Mouse (Mus musculus) liver, postnatal 0 days (tissue): ENCODE measurements around the gene Nudcd3. TPM values are rescaled to one million over a fixed set of nuclear protein-coding genes. Genes with fewer than 3 reads are reported as not detected.
A peak's percentile ranks its signal among the peaks of the same experiment; 100 is the strongest.

ENCODE experiments used
- ATAC-seq: fragments of 200-750 bp; cut with Nextera tagmentation; 2 replicates; pipeline ENCODE4 v1.8.0; 2017; ENCODE audit warnings: mild to moderate bottlenecking, moderate library complexity
- DNase-seq: peaks from one replicate; pipeline ENCODE4 v3.0.0-alpha.2; 2016
- H3K27ac ChIP-seq: fragments of 300-500 bp; sonication (generic); 2 replicates; pipeline ENCODE4 v1.5.1; 2014; ENCODE audit warnings: antibody characterized with exemption, moderate library complexity, mild to moderate bottlenecking, low read depth
- H3K27me3 ChIP-seq: fragments of 300-500 bp; sonication (generic); 2 replicates; pipeline ENCODE4 v1.6.1; 2014; ENCODE audit warnings: low read length, control low read depth, mixed read lengths; ENCODE audit not compliant: insufficient read depth
- H3K36me3 ChIP-seq: fragments of 300-500 bp; sonication (generic); replicated peaks from 2 replicates; pipeline ENCODE4 v1.6.1; 2014; ENCODE audit warnings: mild to moderate bottlenecking, control low read depth, low read length, moderate library complexity, mixed read lengths; ENCODE audit not compliant: insufficient read depth
- H3K4me1 ChIP-seq: fragments of 300-500 bp; sonication (generic); 2 replicates; pipeline ENCODE4 v1.6.1; 2014; ENCODE audit warnings: antibody characterized with exemption, mild to moderate bottlenecking, control low read depth; ENCODE audit not compliant: insufficient read depth
- H3K4me2 ChIP-seq: fragments of 300-500 bp; sonication (generic); 2 replicates; pipeline ENCODE4 v1.6.1; 2014; ENCODE audit warnings: low read depth, mild to moderate bottlenecking, low read length, moderate library complexity, mixed read lengths
- H3K4me3 ChIP-seq: fragments of 300-500 bp; sonication (generic); 2 replicates; pipeline ENCODE4 v1.5.1; 2014; ENCODE audit warnings: low read depth, low read length
- H3K9ac ChIP-seq: fragments of 300-500 bp; sonication (generic); replicated peaks from 2 replicates; pipeline ENCODE4 v1.6.1; 2014; ENCODE audit warnings: mild to moderate bottlenecking, moderate library complexity
- H3K9me3 ChIP-seq: fragments of 300-500 bp; sonication (generic); 2 replicates; pipeline ENCODE4 v1.6.1; 2016; ENCODE audit warnings: mild to moderate bottlenecking, control low read depth, low read length, mixed read lengths
- CTCF ChIP-seq: sonication (generic); IDR thresholded peaks from 2 replicates; pipeline ENCODE4 v1.5.1; 2016; ENCODE audit warnings: antibody characterized with exemption, low read depth
- EP300 ChIP-seq: IDR thresholded peaks from 2 replicates; pipeline ENCODE4 v1.6.1; 2016; ENCODE audit warnings: antibody characterized with exemption, low read depth, mild to moderate bottlenecking
- WGBS: fragments of 180-500 bp; shearing (Covaris S2); extraction: QIAGEN DNeasy Blood & Tissue Kit; methylation state at CpG from one replicate; pipeline ENCODE4 v1.1.7; 2014; ENCODE audit not compliant: insufficient replicate concordance; 5-methylcytosine and 5-hydroxymethylcytosine counted together
- polyA plus RNA-seq: library from polyadenylated mRNA; unstranded; fragments of >200 nt; fragmentation: Nextera tagmentation; extraction: Ambion mirVana; gene quantifications from 2 replicates; pipeline ENCODE4 v1.2.1, GENCODE M21; 2015

The Nudcd3 gene
- polyA plus RNA-seq, 1 experiment from 2014 or later, result 9.2 TPM

- no peak overlapping the region for H3K4me3 ChIP-seq
- WGBS, result 81% methylated on average over 6 of the region's 6 CpGs
- no peaks in the 10 kb centered on the region for H3K27me3 ChIP-seq
- H3K9me3 ChIP-seq, result no peaks in the 10 kb centered on the region
- ATAC-seq (no peak), DNase-seq (no peak)
- no peaks in the 10 kb centered on the region for H3K4me1 ChIP-seq
- no peak for TF ChIP-seq EP300
- no peak for TF ChIP-seq CTCF
- H3K27ac ChIP-seq, result no peak overlapping the region
- no peaks in the 10 kb centered on the region for H3K36me3 ChIP-seq
- no peak overlapping the region for H3K4me2 ChIP-seq
- no peak overlapping the region for H3K9ac ChIP-seq
Observed at GRCm38 (mm10) chr11:6219967-6220366, 19.8 kb upstream of the Nudcd3 start.

- 58% methylated on average over 11 of the region's 11 CpGs for WGBS
- Histone ChIP-seq H3K4me3 (no peak overlapping the region), H3K9me3 (no peaks in the 10 kb centered on the region), H3K27ac (no peak overlapping the region), H3K9ac (no peak overlapping the region), H3K4me2 (no peak overlapping the region), H3K36me3 (no peaks in the 10 kb centered on the region), H3K27me3 (no peaks in the 10 kb centered on the region), H3K4me1 (no peaks in the 10 kb centered on the region)
- no peak for ATAC-seq
- TF ChIP-seq CTCF (no peak), EP300 (no peak)
- no peak for DNase-seq
Observed at GRCm38 (mm10) chr11:6218189-6218896, 18.1 kb upstream of the Nudcd3 start.

GRCm38 (mm10) chr11:6216834-6217233, 16.6 kb upstream of the Nudcd3 start:
- H3K36me3 ChIP-seq, result no peaks in the 10 kb centered on the region
- no peak overlapping the region for H3K27ac ChIP-seq
- ATAC-seq (no peak), DNase-seq (no peak)
- no peak for TF ChIP-seq CTCF
- no peak overlapping the region for H3K4me3 ChIP-seq
- H3K9me3 ChIP-seq, result no peaks in the 10 kb centered on the region
- H3K4me1 ChIP-seq, result no peaks in the 10 kb centered on the region
- WGBS, result 66% methylated on average over 3 of the region's 3 CpGs
- no peak overlapping the region for H3K4me2 ChIP-seq
- H3K27me3 ChIP-seq, result no peaks in the 10 kb centered on the region
- no peak overlapping the region for H3K9ac ChIP-seq

- Histone ChIP-seq H3K9me3 (no peaks in the 10 kb centered on the region; the same call in 1 of the 2 replicates), H3K36me3 (no peaks in the 10 kb centered on the region), H3K4me1 (no peaks in the 10 kb centered on the region), H3K27me3 (no peaks in the 10 kb centered on the region), H3K4me2 (no peak overlapping the region), H3K9ac (no peak overlapping the region), H3K4me3 (no peak overlapping the region), H3K27ac (no peak overlapping the region)
- TF ChIP-seq EP300 (no peak), CTCF (no peak)
- no peak for DNase-seq
- 78% methylated on average over 1 of the region's 1 CpGs for WGBS
- ATAC-seq, result no peak
Observed at GRCm38 (mm10) chr11:6208158-6208557, 7.9 kb upstream of the Nudcd3 start.

- H3K9ac ChIP-seq, result no peak overlapping the region
- H3K4me3 ChIP-seq, result no peak overlapping the region
- H3K4me1 ChIP-seq, result no peaks in the 10 kb centered on the region
- H3K36me3 ChIP-seq, result no peaks in the 10 kb centered on the region
- ATAC-seq, result peak; percentile 31; the same call in 1 of the 2 replicates
- H3K27me3 ChIP-seq, result no peaks in the 10 kb centered on the region
- no peak overlapping the region for H3K27ac ChIP-seq
- H3K4me2 ChIP-seq, result no peak overlapping the region
- TF ChIP-seq CTCF (no peak), EP300 (no peak)
- DNase-seq, result no peak
- WGBS, result 54% methylated on average over 2 of the region's 2 CpGs
- H3K9me3 ChIP-seq, result no peaks in the 10 kb centered on the region; the same call in 1 of the 2 replicates
Observed at GRCm38 (mm10) chr11:6207090-6207489, 6.9 kb upstream of the Nudcd3 start.

- WGBS, result 23% methylated on average over 9 of the region's 9 CpGs
- peak overlapping the region; percentile 96 for H3K4me2 ChIP-seq
- ATAC-seq (no peak), DNase-seq (no peak)
- 0 out of 2 replicates have a peak overlapping the region, but pooled peaks have one; percentile 92 for H3K27ac ChIP-seq
- H3K4me3 ChIP-seq, result peak overlapping the region; percentile 98
- H3K9ac ChIP-seq, result no peak overlapping the region; the same call in 1 of the 2 replicates
- TF ChIP-seq CTCF (no peak), EP300 (no peak)
- H3K36me3 ChIP-seq, result 0 out of 2 replicates have a peak, but pooled peaks cover 3% of the 10 kb centered on the region
- no peaks in the 10 kb centered on the region for H3K27me3 ChIP-seq
- no peaks in the 10 kb centered on the region for H3K9me3 ChIP-seq
- peaks cover 18% of the 10 kb centered on the region for H3K4me1 ChIP-seq
Observed at GRCm38 (mm10) chr11:6200570-6200969, 355 bp upstream of the Nudcd3 start.
